ENCODE assay signal across 10 mouse cellular contexts in genomic region chr8:110664202-110664896, GRCm38 (mm10). TPM values are rescaled to one million over a fixed set of nuclear protein-coding genes. Genes with fewer than 3 reads are reported as not detected.
DNase-seq lines count a peak whose midpoint lies in the region; ATAC-seq and TF ChIP-seq lines count a peak whose summit lies in the region.
"Had no signal": no experiment of that assay in that cellular context is flagged by ENCODE, and none has a peak within 500 bp of the region (broad histone marks: within the 10 kb centered on the region; RNA-seq: fewer than 3 reads in every experiment).

No protein-coding gene starts in this region.

- H3K9ac ChIP-seq in lung, embryonic 14.5 days, result no peak overlapping the region
- H3K9ac ChIP-seq in neural tube, embryonic 15.5 days (replicated peaks), result no peak overlapping the region
- H3K9ac ChIP-seq: stomach, embryonic 15.5 days had no signal

- TF ChIP-seq CTCF in lung, embryonic 14.5 days (IDR thresholded peaks at IDR 0.05; ENCODE audit: low read depth), result no peak
- TF ChIP-seq CTCF in lung, adult 2 months (IDR thresholded peaks at IDR 0.05; ENCODE audit: insufficient read depth, low read length), result no peak

- H3K4me1 ChIP-seq in lung, embryonic 14.5 days (ENCODE audit: insufficient read depth), result peaks cover 4% of the 10 kb centered on the region; the same call in 1 of the 2 replicates
- peaks cover 6% of the 10 kb centered on the region; the same call in 1 of the 2 replicates for H3K4me1 ChIP-seq in lung, adult 2 months (ENCODE audit: control insufficient read depth, insufficient read depth, low read length)
- H3K4me1 ChIP-seq in neural tube, embryonic 15.5 days, result peaks cover 30% of the 10 kb centered on the region

- H3K4me2 ChIP-seq in lung, embryonic 14.5 days, result no peak overlapping the region
- no peak overlapping the region for H3K4me2 ChIP-seq in neural tube, embryonic 15.5 days
- H3K4me2 ChIP-seq: stomach, embryonic 15.5 days had no signal

- 0 out of 2 replicates have a peak overlapping the region, but pooled peaks have one; percentile 20 for H3K27ac ChIP-seq in lung, embryonic 14.5 days (ENCODE audit: low read depth)
- peak overlapping the region; percentile 77 for H3K27ac ChIP-seq in neural tube, embryonic 15.5 days (replicated peaks)
- H3K27ac ChIP-seq: stomach, embryonic 15.5 days had no signal

- no peaks in the 10 kb centered on the region for H3K9me3 ChIP-seq in lung, embryonic 14.5 days (ENCODE audit: low read depth, low read length)
- no peaks in the 10 kb centered on the region for H3K9me3 ChIP-seq in neural tube, embryonic 15.5 days (replicated peaks)
- H3K9me3 ChIP-seq: G1E; stomach, embryonic 15.5 days had no signal

- TF ChIP-seq POLR2A in lung, adult 2 months (IDR thresholded peaks at IDR 0.05; ENCODE audit: borderline replicate concordance, extremely low read depth, low read depth, low read length), result no peak

- DNase-seq in lung, embryonic 14.5 days, result no peak
- DNase-seq in lung, adult 2 months, result no peak
- peak; percentile 93 to 95 for DNase-seq in cerebellum, postnatal 14 days
- peak; percentile 67 for DNase-seq in gastrocnemius, adult 18-20 months (ENCODE audit: low spot score)
- DNase-seq in layer of hippocampus, adult 9-11 months, result peak; percentile 75
- no peak for DNase-seq in retina, embryonic 14.5 days (ENCODE audit: low spot score)
- DNase-seq in thymus, postnatal 4 days, result no peak

- WGBS in lung, embryonic 14.5 days, result 79% methylated on average over 7 of the region's 7 CpGs
- 66% methylated on average over 7 of the region's 7 CpGs for WGBS in lung, adult 2 months
- 41% methylated on average over 7 of the region's 7 CpGs for WGBS in neural tube, embryonic 15.5 days

- ATAC-seq in lung, embryonic 14.5 days (ENCODE audit: insufficient read depth), result no peak
- ATAC-seq in neural tube, embryonic 15.5 days (ENCODE audit: low FRiP score), result peak; percentile 87

- no peaks in the 10 kb centered on the region for H3K27me3 ChIP-seq in lung, embryonic 14.5 days (ENCODE audit: insufficient read depth, low read length)
- H3K27me3 ChIP-seq in neural tube, embryonic 15.5 days (replicated peaks), result no peaks in the 10 kb centered on the region
- H3K27me3 ChIP-seq: stomach, embryonic 15.5 days had no signal

- H3K4me3 ChIP-seq in lung, embryonic 14.5 days (ENCODE audit: low read depth, low read length), result no peak overlapping the region
- H3K4me3 ChIP-seq in lung, adult 2 months (replicated peaks; ENCODE audit: extremely low read depth, low read depth, low read length), result no peak overlapping the region
- no peak overlapping the region for H3K4me3 ChIP-seq in neural tube, embryonic 15.5 days (replicated peaks)
- H3K4me3 ChIP-seq: stomach, embryonic 15.5 days had no signal

- no peaks in the 10 kb centered on the region for H3K36me3 ChIP-seq in lung, embryonic 14.5 days (ENCODE audit: insufficient read depth)
- H3K36me3 ChIP-seq in neural tube, embryonic 15.5 days, result peaks cover 6% of the 10 kb centered on the region; the same call in 1 of the 2 replicates

RNA-seq across cellular contexts. Expression of gene Vac14, which starts 46.0 kb away (rescaled TPM):
- polyA plus RNA-seq in lung, embryonic 14.5 days (2014; fragmentation: Nextera tagmentation; extraction: Ambion mirVana), result 23.3 and 25.2 TPM in 2 replicates
- 33.3 TPM in 2 replicates for polyA plus RNA-seq in lung, adult 2 months (2012; rRNA removed)
- total RNA-seq in gastrocnemius, adult 18-20 months (2021), result 10 to 100 TPM; 19.7 to 20.7 TPM
- polyA plus RNA-seq in neural tube, embryonic 15.5 days (2015; fragmentation: Nextera tagmentation; extraction: Ambion mirVana), result 26.8 and 28.8 TPM in 2 replicates

RNA-seq across cellular contexts. Expression of gene Mtss1l, which starts 56.9 kb away (rescaled TPM):
- polyA plus RNA-seq in lung, embryonic 14.5 days (2014; fragmentation: Nextera tagmentation; extraction: Ambion mirVana), result 30.9 and 39.9 TPM in 2 replicates
- polyA plus RNA-seq in lung, adult 2 months (2012; rRNA removed), result 120 and 125 TPM in 2 replicates
- total RNA-seq in gastrocnemius, adult 18-20 months (2021), result 100 to 1,000 TPM; 104 to 126 TPM
- polyA plus RNA-seq in neural tube, embryonic 15.5 days (2015; fragmentation: Nextera tagmentation; extraction: Ambion mirVana), result 21.2 and 31.8 TPM in 2 replicates

Comparison
In these comparisons a context has a peak if more than half of its experiments do, and no peak if none do; other contexts are left out.
1. DNase-seq: peak in cerebellum, postnatal 14 days (2 of 2), gastrocnemius, adult 18-20 months (single experiment) and layer of hippocampus, adult 9-11 months (single experiment); none in lung, embryonic 14.5 days (single experiment), lung, adult 2 months (single experiment), retina, embryonic 14.5 days (single experiment) and thymus, postnatal 4 days (single experiment).